9 mouse cellular contexts compared by ENCODE assay signal in the genomic region with DNA sequence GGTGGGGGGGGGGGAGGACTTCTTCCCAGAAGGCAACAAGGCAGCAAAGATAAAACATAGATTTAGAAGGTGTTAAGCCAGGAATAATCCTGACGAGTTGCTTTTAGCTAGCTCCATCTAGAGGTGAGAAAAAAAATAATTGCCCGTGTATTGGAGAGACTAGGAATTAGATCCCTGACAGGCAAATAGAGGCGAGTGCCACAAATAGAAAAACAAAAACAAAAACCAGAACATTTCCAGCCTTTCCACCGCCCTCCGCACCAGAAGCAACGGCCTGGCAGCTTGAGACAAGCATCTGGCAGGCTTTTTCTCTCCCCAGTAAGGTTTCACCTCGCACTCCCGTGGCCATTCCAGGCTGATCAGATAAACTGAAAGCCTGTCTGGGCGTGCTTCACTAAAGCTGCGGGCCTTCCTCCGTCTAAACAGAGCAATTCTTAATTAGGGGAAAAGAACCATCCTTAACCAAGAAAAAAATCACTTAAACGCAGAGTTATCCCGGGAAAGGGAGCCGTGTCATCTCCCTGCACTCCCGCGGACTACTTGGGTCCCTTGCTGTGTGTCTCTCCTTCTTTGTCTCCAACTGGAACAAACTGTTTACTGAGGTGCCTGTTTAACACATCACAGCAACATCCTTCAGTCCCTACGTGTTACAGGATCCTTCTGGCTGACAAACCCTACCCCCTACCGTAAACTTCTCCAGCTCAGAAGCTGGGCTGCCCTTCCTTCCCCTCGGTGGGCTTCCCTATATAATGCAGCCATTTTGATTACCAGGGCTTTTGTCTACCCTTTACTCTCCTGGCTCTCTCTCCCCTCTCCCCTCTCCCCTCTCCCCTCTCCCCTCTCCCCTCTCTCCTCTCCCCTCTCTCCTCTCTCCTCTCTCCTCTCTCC. TPM values are rescaled to one million over a fixed set of nuclear protein-coding genes. Genes with fewer than 3 reads are reported as not detected.
A peak's percentile ranks its signal among the peaks of the same experiment; 100 is the strongest.
DNase-seq lines count a peak whose midpoint lies in the region; ATAC-seq lines count a peak whose summit lies in the region.
"Had no signal": no experiment of that assay in that cellular context is flagged by ENCODE, and none has a peak within 500 bp of the region (broad histone marks: within the 10 kb centered on the region; RNA-seq: fewer than 3 reads in every experiment).

No protein-coding gene starts in this region.

- peak overlapping the region; percentile 84 for H3K27ac ChIP-seq in heart, embryonic 10.5 days
- no peak overlapping the region for H3K27ac ChIP-seq in forebrain, embryonic 11.5 days (ENCODE audit: low read depth, low read length)
- peak overlapping the region; percentile 63 for H3K27ac ChIP-seq in hindbrain, embryonic 16.5 days (ENCODE audit: low read depth, low read length)
- 0 out of 2 replicates have a peak overlapping the region, but pooled peaks have one; percentile 12 for H3K27ac ChIP-seq in midbrain, embryonic 11.5 days (ENCODE audit: low read depth, low read length)

- peak overlapping the region; percentile 64 for H3K9ac ChIP-seq in forebrain, embryonic 11.5 days (ENCODE audit: low read length)
- peak overlapping the region; percentile 65 for H3K9ac ChIP-seq in hindbrain, embryonic 16.5 days (ENCODE audit: low read depth, low read length)
- peak overlapping the region; percentile 71 for H3K9ac ChIP-seq in midbrain, embryonic 11.5 days (ENCODE audit: low read length)

- intact Hi-C loops in heart, postnatal 25 days (cut with DNase I) = loop anchor here (10.0 kb wide), 1 partner anchor 154 kb away; no protein-coding TSS in a partner anchor
- intact Hi-C loops in left cerebral cortex, postnatal 36 days (cut with DNase I) = loop anchor here (5.0 to 10.0 kb wide), 2 partner anchors 81 to 154 kb away; no protein-coding TSS in a partner anchor

- no peaks in the 10 kb centered on the region for H3K9me3 ChIP-seq in heart, embryonic 10.5 days
- H3K9me3 ChIP-seq in forebrain, embryonic 11.5 days (ENCODE audit: control insufficient read depth, low read length) = no peaks in the 10 kb centered on the region
- no peaks in the 10 kb centered on the region for H3K9me3 ChIP-seq in hindbrain, embryonic 16.5 days (ENCODE audit: control insufficient read depth, low read length)
- H3K9me3 ChIP-seq in midbrain, embryonic 11.5 days (ENCODE audit: control insufficient read depth, low read length) = no peaks in the 10 kb centered on the region

- 2% methylated on average over 19 of the region's 19 CpGs for WGBS in heart, embryonic 10.5 days
- WGBS in forebrain, embryonic 11.5 days = 3% methylated on average over 19 of the region's 19 CpGs
- 1% methylated on average over 19 of the region's 19 CpGs for WGBS in hindbrain, embryonic 16.5 days
- WGBS in midbrain, embryonic 11.5 days = 2% methylated on average over 19 of the region's 19 CpGs

- H3K4me3 ChIP-seq in heart, embryonic 10.5 days = peak overlapping the region; percentile 63
- H3K4me3 ChIP-seq in forebrain, embryonic 11.5 days (ENCODE audit: low read depth, low read length) = peak overlapping the region; percentile 37
- H3K4me3 ChIP-seq in hindbrain, embryonic 16.5 days (ENCODE audit: low read length) = peak overlapping the region; percentile 47
- peak overlapping the region; percentile 36 for H3K4me3 ChIP-seq in midbrain, embryonic 11.5 days (ENCODE audit: low read depth, low read length)

- H3K4me1 ChIP-seq in heart, embryonic 10.5 days = peaks cover 6% of the 10 kb centered on the region; the same call in 1 of the 2 replicates
- 0 out of 2 replicates have a peak, but pooled peaks cover 3% of the 10 kb centered on the region for H3K4me1 ChIP-seq in forebrain, embryonic 11.5 days (replicated peaks; ENCODE audit: control insufficient read depth, insufficient read depth, low read length)
- peaks cover 2% of the 10 kb centered on the region for H3K4me1 ChIP-seq in hindbrain, embryonic 16.5 days (ENCODE audit: control insufficient read depth, insufficient read depth, low read depth, low read length)
- no peaks in the 10 kb centered on the region for H3K4me1 ChIP-seq in midbrain, embryonic 11.5 days (ENCODE audit: control insufficient read depth, insufficient read depth, low read length)

- DNase-seq in heart, embryonic 10.5 days (ENCODE audit: low spot score) = peak; percentile 79
- DNase-seq in heart, postnatal 25 days (ENCODE audit: low spot score) = no peak
- peak; percentile 84 for DNase-seq in brain, adult 2 months (ENCODE audit: low read depth, low spot score)
- DNase-seq in forebrain, embryonic 11.5 days (ENCODE audit: low spot score) = peak; percentile 72
- peak; percentile 46 to 55 for DNase-seq in left cerebral cortex, postnatal 36 days (ENCODE audit: low spot score in 2 of 2)
- DNase-seq in midbrain, embryonic 11.5 days (ENCODE audit: low spot score, missing footprints) = peak; percentile 96
- DNase-seq in telencephalon, adult 2 months (ENCODE audit: low read depth, low spot score) = peak; percentile 82

- no peaks in the 10 kb centered on the region for H3K36me3 ChIP-seq in heart, embryonic 10.5 days
- H3K36me3 ChIP-seq in forebrain, embryonic 11.5 days (ENCODE audit: control insufficient read depth, insufficient read depth, low read length) = no peaks in the 10 kb centered on the region
- H3K36me3 ChIP-seq in hindbrain, embryonic 16.5 days (ENCODE audit: control insufficient read depth, insufficient read depth, low read length) = no peaks in the 10 kb centered on the region
- H3K36me3 ChIP-seq in midbrain, embryonic 11.5 days (ENCODE audit: control insufficient read depth, insufficient read depth, low read length) = no peaks in the 10 kb centered on the region

- no peaks in the 10 kb centered on the region for H3K27me3 ChIP-seq in heart, embryonic 10.5 days (ENCODE audit: insufficient read depth, poor library complexity, severe bottlenecking)
- H3K27me3 ChIP-seq in forebrain, embryonic 11.5 days (ENCODE audit: control insufficient read depth, insufficient read depth, low read length) = no peaks in the 10 kb centered on the region
- no peaks in the 10 kb centered on the region for H3K27me3 ChIP-seq in hindbrain, embryonic 16.5 days (replicated peaks; ENCODE audit: control insufficient read depth, insufficient read depth, low read length)
- no peaks in the 10 kb centered on the region for H3K27me3 ChIP-seq in midbrain, embryonic 11.5 days (ENCODE audit: control insufficient read depth, insufficient read depth, low read length)

- peak; percentile 78 for ATAC-seq in forebrain, embryonic 11.5 days (replicated peaks; ENCODE audit: low FRiP score)
- ATAC-seq in hindbrain, embryonic 16.5 days = peak; percentile 94
- peak; percentile 76 for ATAC-seq in midbrain, embryonic 11.5 days (ENCODE audit: low FRiP score)

- peak overlapping the region; percentile 77 for H3K4me2 ChIP-seq in forebrain, embryonic 11.5 days (ENCODE audit: low read depth, low read length, severe bottlenecking)
- peak overlapping the region; percentile 90 for H3K4me2 ChIP-seq in hindbrain, embryonic 16.5 days (ENCODE audit: low read length)
- H3K4me2 ChIP-seq in midbrain, embryonic 11.5 days = peak overlapping the region; percentile 64

RNA-seq across cellular contexts. Expression of gene 1700029F12Rik, which starts 25.7 kb away (rescaled TPM):
- polyA plus RNA-seq in heart, embryonic 10.5 days (2016; fragmentation: Nextera tagmentation; extraction: Ambion mirVana) = not detected in 2 replicates
- total RNA-seq in heart, postnatal 25 days (2021) = not detected
- polyA plus RNA-seq in forebrain, embryonic 11.5 days (2014; fragmentation: Nextera tagmentation; extraction: Ambion mirVana) = not detected in 2 replicates
- not detected in 2 replicates for polyA plus RNA-seq in hindbrain, embryonic 16.5 days (2015; fragmentation: Nextera tagmentation; extraction: Ambion mirVana)
- not detected for total RNA-seq in left cerebral cortex, postnatal 36 days (2021)
- not detected in 2 replicates for polyA plus RNA-seq in midbrain, embryonic 11.5 days (2014; fragmentation: Nextera tagmentation; extraction: Ambion mirVana)
- total RNA-seq: adrenal gland, adult 18-20 months had no signal

RNA-seq across cellular contexts. Expression of gene Fam169a, which starts 58.6 kb away (rescaled TPM):
- polyA plus RNA-seq in heart, embryonic 10.5 days (2016; fragmentation: Nextera tagmentation; extraction: Ambion mirVana) = 12.7 and 16.3 TPM in 2 replicates
- under 1 TPM; 0.10 to 0.20 TPM for total RNA-seq in heart, postnatal 25 days (2021)
- 10.1 and 12.5 TPM in 2 replicates for polyA plus RNA-seq in forebrain, embryonic 11.5 days (2014; fragmentation: Nextera tagmentation; extraction: Ambion mirVana)
- 28.1 and 31.9 TPM in 2 replicates for polyA plus RNA-seq in hindbrain, embryonic 16.5 days (2015; fragmentation: Nextera tagmentation; extraction: Ambion mirVana)
- total RNA-seq in left cerebral cortex, postnatal 36 days (2021) = 10 to 100 TPM; 44.6 to 47.7 TPM
- 13.9 and 14.0 TPM in 2 replicates for polyA plus RNA-seq in midbrain, embryonic 11.5 days (2014; fragmentation: Nextera tagmentation; extraction: Ambion mirVana)
